In genomic region chr7:6343501-6344071, GRCm38 (mm10) we compare ENCODE assay signal across 8 mouse cellular contexts. TPM values are rescaled to one million over a fixed set of nuclear protein-coding genes. Genes with fewer than 3 reads are reported as not detected.
DNase-seq lines count a peak whose midpoint lies in the region; TF ChIP-seq lines count a peak whose summit lies in the region.

TSS of gene Gm3854 (plus strand) at chr7:6343759.

- peak; percentile 61 for DNase-seq in Muller cell, postnatal 12 days (ENCODE audit: inconsistent ontology term)
- peak; percentile 80 for DNase-seq in cerebellum, adult 8-10 months
- DNase-seq in forelimb bud, embryonic 11.5 days (ENCODE audit: low read depth, low spot score) = peak; percentile 86
- DNase-seq in hindbrain, embryonic 10.5 days (ENCODE audit: low spot score) = peak; percentile 83
- DNase-seq in layer of hippocampus, adult 8-10 months (ENCODE audit: low spot score in 2 of 2) = peak; percentile 78 to 83
- peak; percentile 44 for DNase-seq in lung, adult 2 months
- peak; percentile 25 to 36 for DNase-seq in thymus, postnatal 36 days

- TF ChIP-seq POLR2A in lung, adult 2 months (IDR thresholded peaks at IDR 0.05; ENCODE audit: borderline replicate concordance, extremely low read depth, low read depth, low read length) = no peak
- peak; percentile 19; the same call in 1 of the 2 replicates for TF ChIP-seq POLR2A in olfactory bulb, adult 2 months (IDR thresholded peaks at IDR 0.05; ENCODE audit: insufficient read depth, low read depth, low read length)

- 1% methylated on average over 26 of the region's 26 CpGs for WGBS in hindbrain, embryonic 10.5 days
- under 1% methylated on average over 26 of the region's 26 CpGs for WGBS in lung, adult 2 months
- under 1% methylated on average over 26 of the region's 26 CpGs for WGBS in olfactory bulb, adult 2 months

- H3K4me3 ChIP-seq in hindbrain, embryonic 10.5 days = peak within 1 kb of the TSS; percentile 62
- peak within 1 kb of the TSS; percentile 36 for H3K4me3 ChIP-seq in lung, adult 2 months (replicated peaks; ENCODE audit: extremely low read depth, low read depth, low read length)
- H3K4me3 ChIP-seq in olfactory bulb, adult 2 months (ENCODE audit: insufficient read depth, low read depth, low read length) = peak within 1 kb of the TSS; percentile 90

- TF ChIP-seq CTCF in lung, adult 2 months (IDR thresholded peaks at IDR 0.05; ENCODE audit: insufficient read depth, low read length) = no peak
- no peak for TF ChIP-seq CTCF in olfactory bulb, adult 2 months (IDR thresholded peaks at IDR 0.05; ENCODE audit: insufficient read depth, low read depth, low read length)

- no peaks in the 10 kb centered on the region for H3K36me3 ChIP-seq in hindbrain, embryonic 10.5 days

- peak within 1 kb of the TSS; percentile 90 for H3K27ac ChIP-seq in hindbrain, embryonic 10.5 days
- peak within 1 kb of the TSS; percentile 94 for H3K27ac ChIP-seq in olfactory bulb, adult 2 months (ENCODE audit: insufficient read depth, low read depth, low read length)

- no peaks in the 10 kb centered on the region for H3K9me3 ChIP-seq in hindbrain, embryonic 10.5 days

- H3K4me1 ChIP-seq in hindbrain, embryonic 10.5 days (replicated peaks) = 0 out of 2 replicates have a peak, but pooled peaks cover 4% of the 10 kb centered on the region
- no peaks in the 10 kb centered on the region for H3K4me1 ChIP-seq in lung, adult 2 months (ENCODE audit: control insufficient read depth, insufficient read depth, low read length)
- no peaks in the 10 kb centered on the region for H3K4me1 ChIP-seq in olfactory bulb, adult 2 months (ENCODE audit: control insufficient read depth, insufficient read depth, low read length)

- no peaks in the 10 kb centered on the region for H3K27me3 ChIP-seq in hindbrain, embryonic 10.5 days (ENCODE audit: insufficient read depth, poor library complexity, severe bottlenecking)

RNA-seq across cellular contexts. Expression of gene Gm3854, which starts in this region (rescaled TPM):
- polyA plus RNA-seq in hindbrain, embryonic 10.5 days (2016; fragmentation: Nextera tagmentation; extraction: Ambion mirVana) = 3.4 and 3.5 TPM in 2 replicates
- total RNA-seq in layer of hippocampus, adult 8-10 months (2022) = 1 to 10 TPM; 5.8 to 6.8 (median 6.0) TPM
- 0.07 and 0.21 TPM in 2 replicates for polyA plus RNA-seq in lung, adult 2 months (2012; rRNA removed)
- not detected in 2 replicates for polyA plus RNA-seq in olfactory bulb, adult 2 months (2012; ENCODE audit: insufficient read depth, insufficient read length, low replicate concordance, missing spikeins)

Comparison
In these comparisons a context has a peak if more than half of its experiments do, and no peak if none do; other contexts are left out.
1. Peak in every context shown above with its lines: DNase-seq, H3K4me3 ChIP-seq and H3K27ac ChIP-seq.
2. Peak in DNase-seq and H3K4me3 ChIP-seq in lung, adult 2 months; RNA of the gene not detected or under 1 TPM.
3. DNase-seq: peak in every context shown above with its lines; median percentile 86 in forelimb bud, embryonic 11.5 days; 83 in hindbrain, embryonic 10.5 days; 80 in layer of hippocampus, adult 8-10 months; 80 in cerebellum, adult 8-10 months; 61 in Muller cell, postnatal 12 days; 44 in lung, adult 2 months; 30 in thymus, postnatal 36 days.
4. H3K4me3 ChIP-seq: peak in every context shown above with its lines; median percentile 90 in olfactory bulb, adult 2 months; 62 in hindbrain, embryonic 10.5 days; 36 in lung, adult 2 months.